Mouse (Mus musculus): ENCODE data around the gene Arl6ip4. TPM values are rescaled to one million over a fixed set of nuclear protein-coding genes. Genes with fewer than 3 reads are reported as not detected.
A peak's percentile ranks its signal among the peaks of the same experiment; 100 is the strongest.

Gene Arl6ip4
- total and polyA plus RNA-seq, 3 experiments = 17.5 to 41.5 (median 34.2) TPM

GRCm38 (mm10) chr5:124166741-124167140 lies 50.9 kb downstream of the Arl6ip4 start:
- peak overlapping the region; percentile 56 for H3K27ac ChIP-seq
- intact Hi-C loops (cut with DNase I) = no loop called here

GRCm38 (mm10) chr5:124167621-124168020 lies 51.7 kb downstream of the Arl6ip4 start:
- TF ChIP-seq EP300 (IDR thresholded peaks at IDR 0.05; ENCODE audit: insufficient read depth, low read depth, low read length) = no peak
- no peak for TF ChIP-seq CTCF (IDR thresholded peaks at IDR 0.05)
- intact Hi-C loops (cut with DNase I) = loop anchor here (2.0 kb wide), 1 partner anchor 15 kb away; no protein-coding TSS in a partner anchor
- Histone ChIP-seq H3K36me3 (ENCODE audit: control insufficient read depth, insufficient read depth, low read length) (peaks cover 4% of the 10 kb centered on the region; the same call in 1 of the 2 replicates), H3K27me3 (ENCODE audit: control insufficient read depth, insufficient read depth, low read length) (no peaks in the 10 kb centered on the region), H3K4me3 (no peak overlapping the region), H3K79me2 (replicated peaks; ENCODE audit: control insufficient read depth, insufficient read depth, low read length) (peaks cover 1% of the 10 kb centered on the region; the same call in 1 of the 2 replicates), H3K4me1 (ENCODE audit: control insufficient read depth, insufficient read depth, low read length) (peaks cover 29% of the 10 kb centered on the region), H3K9ac (ENCODE audit: low read depth, low read length) (no peak overlapping the region), H3K27ac (0 out of 2 replicates have a peak overlapping the region, but pooled peaks have one; percentile 33)
- no peak for DNase-seq
- 56% methylated on average over 10 of the region's 10 CpGs for WGBS

More at GRCm38 (mm10) chr5:124166741-124167140, 50.9 kb downstream of the Arl6ip4 start:
- peaks cover 1% of the 10 kb centered on the region; the same call in 1 of the 2 replicates for H3K79me2 ChIP-seq (replicated peaks; ENCODE audit: control insufficient read depth, insufficient read depth, low read length)
- TF ChIP-seq EP300 (IDR thresholded peaks at IDR 0.05; ENCODE audit: insufficient read depth, low read depth, low read length) (no peak), POLR2A (IDR thresholded peaks at IDR 0.05; ENCODE audit: insufficient read depth, low read depth, low read length) (no peak), CTCF (IDR thresholded peaks at IDR 0.05) (no peak)
- H3K36me3 ChIP-seq (ENCODE audit: control insufficient read depth, insufficient read depth, low read length) = no peaks in the 10 kb centered on the region
- H3K4me3 ChIP-seq = no peak overlapping the region
- no peak for DNase-seq
- H3K27me3 ChIP-seq (ENCODE audit: control insufficient read depth, insufficient read depth, low read length) = no peaks in the 10 kb centered on the region
- H3K4me1 ChIP-seq (ENCODE audit: control insufficient read depth, insufficient read depth, low read length) = peaks cover 23% of the 10 kb centered on the region
- H3K9ac ChIP-seq (ENCODE audit: low read depth, low read length) = no peak overlapping the region

Other genes with a start within 250 kb of the Arl6ip4 start
- under 1 TPM; 0.55 to 0.57 TPM for gene Hcar1, start 236.1 kb upstream of the Arl6ip4 start, total RNA-seq (2021)
- 2.0 and 3.0 TPM in 2 replicates for gene Hcar1, start 236.1 kb upstream of the Arl6ip4 start, polyA plus RNA-seq (2012; rRNA removed)
- gene Denr, start 208.9 kb upstream of the Arl6ip4 start, total RNA-seq (2021) = 10 to 100 TPM; 49.6 to 58.8 TPM
- 20.6 and 35.1 TPM in 2 replicates for gene Denr, start 208.9 kb upstream of the Arl6ip4 start, polyA plus RNA-seq (2012; rRNA removed)
- gene Gm43518, start 188.7 kb upstream of the Arl6ip4 start, total RNA-seq (2021) = under 1 TPM in 1 of 2 experiments, not detected in 1; 0.47 TPM
- gene Gm43518, start 188.7 kb upstream of the Arl6ip4 start, polyA plus RNA-seq (2012; rRNA removed) = 1.1 TPM in 1 of 2 replicates, not detected in the other
- gene Ccdc62, start 185.4 kb upstream of the Arl6ip4 start, total RNA-seq (2021) = 1 to 10 TPM; 1.9 to 2.5 TPM
- gene Ccdc62, start 185.4 kb upstream of the Arl6ip4 start, polyA plus RNA-seq (2012; rRNA removed) = 2.0 and 3.7 TPM in 2 replicates
- 10 to 100 TPM; 16.3 to 16.7 TPM for gene Hip1r, start 142.5 kb upstream of the Arl6ip4 start, total RNA-seq (2021)
- gene Hip1r, start 142.5 kb upstream of the Arl6ip4 start, polyA plus RNA-seq (2012; rRNA removed) = 7.0 and 7.9 TPM in 2 replicates
- gene Vps37b, start 83.8 kb upstream of the Arl6ip4 start, total RNA-seq (2021) = 10 to 100 TPM; 16.0 to 16.7 TPM
- 22.7 and 29.4 TPM in 2 replicates for gene Vps37b, start 83.8 kb upstream of the Arl6ip4 start, polyA plus RNA-seq (2012; rRNA removed)
- gene Abcb9, start 20.3 kb upstream of the Arl6ip4 start, total RNA-seq (2021) = 1 to 10 TPM; 8.9 to 9.9 TPM
- gene Abcb9, start 20.3 kb upstream of the Arl6ip4 start, polyA plus RNA-seq (2012; rRNA removed) = 7.8 and 10.1 TPM in 2 replicates
- 10 to 100 TPM; 14.6 to 16.4 TPM for gene Ogfod2, start 3.8 kb upstream of the Arl6ip4 start, total RNA-seq (2021)
- 25.5 and 30.0 TPM in 2 replicates for gene Ogfod2, start 3.8 kb upstream of the Arl6ip4 start, polyA plus RNA-seq (2012; rRNA removed)
- 10 to 100 TPM; 40.1 TPM for gene Pitpnm2, start 133.7 kb downstream of the Arl6ip4 start, total RNA-seq (2021)
- 34.9 and 37.7 TPM in 2 replicates for gene Pitpnm2, start 133.7 kb downstream of the Arl6ip4 start, polyA plus RNA-seq (2012; rRNA removed)
- 1 to 10 TPM; 4.4 to 5.4 TPM for gene Mphosph9, start 211.9 kb downstream of the Arl6ip4 start, total RNA-seq (2021)
- 2.8 and 4.4 TPM in 2 replicates for gene Mphosph9, start 211.9 kb downstream of the Arl6ip4 start, polyA plus RNA-seq (2012; rRNA removed)
- gene 2810006K23Rik, start 212.0 kb downstream of the Arl6ip4 start, total RNA-seq (2021) = 10 to 100 TPM; 11.4 to 12.0 TPM
- gene 2810006K23Rik, start 212.0 kb downstream of the Arl6ip4 start, polyA plus RNA-seq (2012; rRNA removed) = 6.9 and 11.7 TPM in 2 replicates
- 100 to 1,000 TPM; 143 to 167 TPM for gene Cdk2ap1, start 247.0 kb downstream of the Arl6ip4 start, total RNA-seq (2021)
- 117 and 173 TPM in 2 replicates for gene Cdk2ap1, start 247.0 kb downstream of the Arl6ip4 start, polyA plus RNA-seq (2012; rRNA removed)